Mouse (Mus musculus) activated CD4-positive, CD25-positive, alpha-beta regulatory T cell (primary cell): ENCODE measurements around the gene Mcf2. TPM values are rescaled to one million over a fixed set of nuclear protein-coding genes. Genes with fewer than 3 reads are reported as not detected.

Source experiments
- polyA plus RNA-seq, 2 experiments: library from polyadenylated mRNA; unstranded; fragments of 100-300 nt; shearing (Covaris generic); gene quantifications; one replicate each; pipeline ENCODE4 v1.2.1; 2017

The Mcf2 gene
- not detected for polyA plus RNA-seq

DNA sequence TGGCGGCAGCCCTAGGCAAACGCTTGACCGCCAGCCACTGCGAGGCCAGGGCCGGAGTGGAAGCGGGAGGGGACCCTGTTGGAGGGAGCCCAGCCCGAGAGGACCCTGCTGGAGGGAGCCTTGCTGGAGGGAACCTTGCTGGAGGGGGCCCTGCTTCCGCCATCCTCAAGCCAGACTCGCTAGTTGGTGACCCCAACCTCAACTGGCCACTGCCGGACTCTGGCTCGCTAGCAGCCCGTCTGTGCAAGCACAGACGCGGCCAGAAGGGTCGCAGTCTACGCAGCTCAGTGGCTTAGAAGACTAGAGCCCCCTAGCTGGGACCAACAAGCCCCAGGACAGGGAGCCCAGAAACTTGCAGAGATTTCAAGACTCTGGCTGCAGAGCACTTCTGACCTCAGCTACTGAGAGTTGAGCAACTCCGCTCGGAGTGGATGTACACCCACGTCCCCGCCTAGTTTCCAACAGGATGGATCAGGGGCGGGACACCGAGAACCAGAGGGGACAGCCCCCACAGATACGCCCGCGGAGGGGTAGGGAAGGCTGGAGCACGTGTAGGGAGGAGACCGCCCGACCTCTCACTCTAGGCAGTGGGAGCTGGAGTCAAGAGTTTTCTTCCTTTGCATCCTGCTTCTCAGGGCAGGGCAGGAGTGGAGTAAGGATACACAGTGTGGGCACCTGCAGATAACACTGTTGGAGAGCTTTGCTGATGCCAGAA is at the start of gene Mcf2:
TSS of gene Mcf2 (minus strand) at position 346 of the 715 bp plus-strand sequence.

Other genes with a start within 250 kb of the Mcf2 start
- gene F9, start 179.6 kb downstream of the Mcf2 start, polyA plus RNA-seq, result not detected